Mouse (Mus musculus): ENCODE measurements around the gene Natd1.

- TF ChIP-seq POLR2A (IDR thresholded peaks at IDR 0.05; ENCODE audit: low read depth, low read length) (no peak), CTCF (conservative IDR thresholded peaks at IDR 0.05; ENCODE audit: insufficient read depth, insufficient read length, low read depth, low read length) (no peak)
These were observed 26.8 kb upstream of the Natd1 start for GRCm38 (mm10) chr11:60941370-60941769.

Data from kidney, adult 2 months (tissue).